Mouse (Mus musculus): ENCODE data around the gene Cav1. TPM values are rescaled to one million over a fixed set of nuclear protein-coding genes. Genes with fewer than 3 reads are reported as not detected.

Gene Cav1
- total RNA-seq (2021): 10 to 100 TPM; 26.4 to 31.8 TPM

- peak; percentile 34 to 41 for DNase-seq (ENCODE audit: extremely low spot score in 1 of 2, low spot score in 1 of 2)
Measured at GRCm38 (mm10) chr6:17305954-17306601, at the start of gene Cav1. Cav1 (plus strand) TSS chr6:17306335.

GRCm38 (mm10) chr6:17258142-17258541 lies 48.0 kb upstream of the Cav1 start:
- DNase-seq (ENCODE audit: extremely low spot score in 1 of 2, low spot score in 1 of 2): no peak

- no peak for DNase-seq (ENCODE audit: extremely low spot score in 1 of 2, low spot score in 1 of 2)
Measured at GRCm38 (mm10) chr6:17258911-17259310, 47.2 kb upstream of the Cav1 start.

- DNase-seq (ENCODE audit: extremely low spot score in 1 of 2, low spot score in 1 of 2): no peak
Measured at GRCm38 (mm10) chr6:17262786-17263185, 43.3 kb upstream of the Cav1 start.

- DNase-seq (ENCODE audit: extremely low spot score in 1 of 2, low spot score in 1 of 2): no peak
Measured at GRCm38 (mm10) chr6:17265043-17265442, 41.1 kb upstream of the Cav1 start.

GRCm38 (mm10) chr6:17266466-17266865 lies 39.7 kb upstream of the Cav1 start:
- no peak for DNase-seq (ENCODE audit: extremely low spot score in 1 of 2, low spot score in 1 of 2)

- no peak for DNase-seq (ENCODE audit: extremely low spot score in 1 of 2, low spot score in 1 of 2)
Measured at GRCm38 (mm10) chr6:17278366-17278765, 27.8 kb upstream of the Cav1 start.

GRCm38 (mm10) chr6:17280939-17281756 lies 25.0 kb upstream of the Cav1 start, which contains the start of gene Cav2:
Cav2 (plus strand) TSS chr6:17281185.
- DNase-seq (ENCODE audit: extremely low spot score in 1 of 2, low spot score in 1 of 2): peak; percentile 34 to 48

GRCm38 (mm10) chr6:17281757-17282092 lies 24.4 kb upstream of the Cav1 start:
- DNase-seq (ENCODE audit: extremely low spot score in 1 of 2, low spot score in 1 of 2): no peak

GRCm38 (mm10) chr6:17282159-17282558 lies 24.0 kb upstream of the Cav1 start:
- DNase-seq (ENCODE audit: extremely low spot score in 1 of 2, low spot score in 1 of 2): no peak

- no peak for DNase-seq (ENCODE audit: extremely low spot score in 1 of 2, low spot score in 1 of 2)
Measured at GRCm38 (mm10) chr6:17283834-17284233, 22.3 kb upstream of the Cav1 start.

- DNase-seq (ENCODE audit: extremely low spot score in 1 of 2, low spot score in 1 of 2): no peak
Measured at GRCm38 (mm10) chr6:17286381-17286780, 19.8 kb upstream of the Cav1 start.

GRCm38 (mm10) chr6:17295116-17295515 lies 11.0 kb upstream of the Cav1 start:
- DNase-seq (ENCODE audit: extremely low spot score in 1 of 2, low spot score in 1 of 2): no peak

- DNase-seq (ENCODE audit: extremely low spot score in 1 of 2, low spot score in 1 of 2): no peak
Measured at GRCm38 (mm10) chr6:17306602-17307325, 629 bp downstream of the Cav1 start.

GRCm38 (mm10) chr6:17307461-17308115 lies 1.5 kb downstream of the Cav1 start:
- peak in 1 of 2 experiments; percentile 52 for DNase-seq (ENCODE audit: extremely low spot score in 1 of 2, low spot score in 1 of 2)

GRCm38 (mm10) chr6:17308661-17309060 lies 2.5 kb downstream of the Cav1 start:
- DNase-seq (ENCODE audit: extremely low spot score in 1 of 2, low spot score in 1 of 2): no peak

- no peak for DNase-seq (ENCODE audit: extremely low spot score in 1 of 2, low spot score in 1 of 2)
Measured at GRCm38 (mm10) chr6:17309260-17309659, 3.1 kb downstream of the Cav1 start.

GRCm38 (mm10) chr6:17314241-17314640 lies 8.1 kb downstream of the Cav1 start:
- no peak for DNase-seq (ENCODE audit: extremely low spot score in 1 of 2, low spot score in 1 of 2)

- no peak for DNase-seq (ENCODE audit: extremely low spot score in 1 of 2, low spot score in 1 of 2)
Measured at GRCm38 (mm10) chr6:17314659-17315616, 8.8 kb downstream of the Cav1 start.
